Mouse (Mus musculus): Measurements from ENCODE around the gene Igflr1. TPM values are rescaled to one million over a fixed set of nuclear protein-coding genes. Genes with fewer than 3 reads are reported as not detected.

Igflr1 gene
- polyA plus RNA-seq, 1 experiment from 2014 or later: 3.2 TPM

DNA sequence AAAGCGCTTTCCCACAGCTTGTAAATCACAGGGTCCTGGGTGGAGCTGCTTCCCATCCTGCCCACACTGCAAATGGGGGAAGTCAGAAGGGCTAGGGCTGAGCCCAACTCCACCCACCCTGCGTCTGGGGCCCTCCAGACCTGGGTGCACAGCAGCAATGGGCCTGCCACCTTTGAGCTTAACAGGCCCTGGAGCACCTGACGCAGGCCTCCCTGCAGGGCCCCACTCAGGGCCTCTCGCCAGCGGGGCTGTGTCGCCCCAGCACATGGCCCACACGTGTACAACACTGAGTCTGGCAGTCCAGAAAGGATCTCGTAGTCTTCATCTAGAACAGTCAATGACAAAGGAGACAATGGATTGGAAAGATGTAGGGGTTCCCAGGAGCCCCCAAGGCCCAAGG is 14.7 kb downstream of the Igflr1 start:
- peaks cover 100% of the 10 kb centered on the region for H3K36me3 ChIP-seq
- 92% methylated on average over 8 of the region's 8 CpGs for WGBS
- H3K9ac ChIP-seq: no peak overlapping the region

DNA sequence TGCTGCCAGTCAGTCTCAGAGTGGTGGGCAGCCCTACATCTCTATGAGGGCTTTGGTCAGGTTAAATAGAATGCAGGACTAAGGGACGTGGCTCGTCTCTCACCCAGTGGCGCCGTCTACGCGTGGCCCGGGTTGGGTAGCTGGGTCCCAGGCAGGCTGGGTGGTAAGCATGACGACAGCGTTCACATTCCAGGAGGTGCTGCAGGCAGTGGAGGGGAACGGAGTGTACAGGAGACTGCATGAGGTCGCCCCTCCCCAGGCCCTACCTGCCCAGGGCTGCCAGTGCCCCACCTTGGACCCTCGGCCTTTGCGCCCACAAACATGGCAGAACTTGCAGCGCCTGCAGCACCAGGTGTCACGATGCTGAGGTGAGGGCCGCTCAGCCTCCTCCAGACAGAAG is 16.3 kb downstream of the Igflr1 start:
- Histone ChIP-seq H3K4me1 (peaks cover 1% of the 10 kb centered on the region), H3K9me3 (no peaks in the 10 kb centered on the region), H3K27me3 (no peaks in the 10 kb centered on the region), H3K9ac (no peak overlapping the region), H3K36me3 (peaks cover 100% of the 10 kb centered on the region), H3K27ac (no peak overlapping the region), H3K4me3 (no peak overlapping the region), H3K4me2 (replicated peaks) (no peak overlapping the region)
- no peak for ATAC-seq (ENCODE audit: low FRiP score, low read depth)
- WGBS: 94% methylated on average over 16 of the region's 16 CpGs

More for the DNA sequence above, 14.7 kb downstream of the Igflr1 start:
- no peak overlapping the region for H3K4me3 ChIP-seq
- H3K9me3 ChIP-seq: no peaks in the 10 kb centered on the region
- no peak overlapping the region for H3K27ac ChIP-seq
- no peaks in the 10 kb centered on the region for H3K4me1 ChIP-seq
- no peak overlapping the region for H3K4me2 ChIP-seq (replicated peaks)
- H3K27me3 ChIP-seq: no peaks in the 10 kb centered on the region
- no peak for ATAC-seq (ENCODE audit: low FRiP score, low read depth)

DNA sequence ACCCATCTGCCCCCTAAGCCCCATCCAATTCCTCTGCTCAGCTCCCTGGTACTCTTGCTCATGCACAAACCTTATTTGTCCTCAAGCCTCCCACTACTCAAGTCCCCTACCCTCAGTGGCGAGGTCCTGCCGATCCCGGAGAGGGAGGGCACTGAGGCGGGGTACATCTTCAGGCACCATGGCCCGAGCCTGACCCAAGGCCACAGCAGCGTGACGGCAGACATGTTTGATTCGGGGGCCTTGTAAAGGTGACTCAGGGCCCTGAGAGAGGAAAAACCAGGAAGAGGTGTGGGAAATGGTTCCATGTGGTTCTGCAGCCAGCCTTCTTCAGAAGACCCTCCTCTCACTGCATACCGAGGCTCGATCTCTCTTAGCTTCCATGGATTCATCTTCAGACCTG is 19.1 kb downstream of the Igflr1 start:
- H3K4me3 ChIP-seq: no peak overlapping the region
- no peak overlapping the region for H3K9ac ChIP-seq
- H3K9me3 ChIP-seq: no peaks in the 10 kb centered on the region
- WGBS: 94% methylated on average over 10 of the region's 10 CpGs
- peaks cover 13% of the 10 kb centered on the region for H3K4me1 ChIP-seq
- H3K27ac ChIP-seq: no peak overlapping the region
- no peaks in the 10 kb centered on the region for H3K27me3 ChIP-seq
- H3K36me3 ChIP-seq: peaks cover 75% of the 10 kb centered on the region
- H3K4me2 ChIP-seq (replicated peaks): no peak overlapping the region
- ATAC-seq (ENCODE audit: low FRiP score, low read depth): no peak

DNA sequence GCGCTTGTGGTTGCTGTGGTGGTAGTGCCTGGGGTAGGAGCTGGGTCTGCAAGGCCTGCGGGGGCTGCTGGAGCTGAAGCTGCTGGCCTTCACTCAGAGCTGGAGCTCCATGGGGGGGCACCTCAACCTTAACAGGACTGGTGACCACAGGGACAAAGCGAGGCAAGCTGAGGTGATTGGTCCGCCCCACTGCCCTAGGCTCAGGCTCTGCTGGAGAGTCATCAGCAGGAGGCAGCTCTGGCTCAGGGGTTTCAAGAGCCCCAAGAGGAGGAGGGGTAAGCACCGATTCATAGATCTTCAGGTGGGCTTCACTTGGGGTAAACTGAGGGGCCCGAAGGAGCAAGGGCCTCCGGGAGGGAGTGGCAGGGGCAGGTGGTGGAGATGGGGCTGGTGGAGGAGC is 19.9 kb downstream of the Igflr1 start:
- Histone ChIP-seq H3K27me3 (no peaks in the 10 kb centered on the region), H3K4me2 (replicated peaks) (no peak overlapping the region), H3K36me3 (peaks cover 67% of the 10 kb centered on the region), H3K9ac (no peak overlapping the region), H3K4me3 (no peak overlapping the region), H3K9me3 (no peaks in the 10 kb centered on the region), H3K4me1 (peaks cover 20% of the 10 kb centered on the region), H3K27ac (no peak overlapping the region)
- ATAC-seq (ENCODE audit: low FRiP score, low read depth): no peak
- 93% methylated on average over 7 of the region's 7 CpGs for WGBS

DNA sequence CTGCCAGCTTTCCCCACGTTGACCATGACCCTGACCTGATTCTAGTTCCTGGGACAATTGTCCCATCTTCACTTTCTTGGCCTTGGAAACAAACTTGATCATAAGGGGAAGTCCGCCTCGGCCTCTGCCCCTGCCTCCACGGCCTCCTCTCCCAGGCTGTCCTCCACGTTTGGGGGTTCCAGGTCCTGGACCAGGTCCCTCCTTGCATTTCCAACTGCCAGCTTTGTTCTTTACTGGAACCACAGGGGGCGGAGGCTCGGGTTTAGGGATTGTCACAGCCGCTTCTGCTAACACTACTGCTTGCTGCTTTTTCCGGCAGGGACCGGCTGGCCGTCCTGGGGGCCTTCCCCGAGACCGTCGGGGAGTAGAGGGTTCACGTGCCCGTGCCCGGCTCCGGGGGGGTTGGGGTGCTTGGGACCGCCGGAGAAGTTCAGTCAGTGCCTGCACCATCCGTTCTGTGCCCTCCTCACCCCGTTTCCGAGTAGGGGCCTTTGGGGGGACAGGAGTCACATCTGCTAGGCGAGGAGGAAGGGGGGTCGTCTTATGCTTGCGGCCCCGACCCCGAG is 21.3 kb downstream of the Igflr1 start:
- H3K36me3 ChIP-seq: peaks cover 53% of the 10 kb centered on the region
- 90% methylated on average over 28 of the region's 28 CpGs for WGBS
- H3K4me3 ChIP-seq: peak overlapping the region; percentile 97
- H3K27me3 ChIP-seq: no peaks in the 10 kb centered on the region
- no peak overlapping the region for H3K27ac ChIP-seq
- H3K9ac ChIP-seq: peak overlapping the region; percentile 99
- H3K4me1 ChIP-seq: peaks cover 22% of the 10 kb centered on the region
- ATAC-seq (ENCODE audit: low FRiP score, low read depth): no peak
- peak overlapping the region; percentile 96 for H3K4me2 ChIP-seq (replicated peaks)
- no peaks in the 10 kb centered on the region for H3K9me3 ChIP-seq

GRCm38 (mm10) chr7:30587842-30588667 is 22.8 kb downstream of the Igflr1 start:
- WGBS: under 1% methylated on average over 44 of the region's 67 CpGs
- 0 out of 2 replicates have a peak, but pooled peaks cover 2% of the 10 kb centered on the region for H3K27me3 ChIP-seq
- H3K27ac ChIP-seq: peak overlapping the region; percentile 93
- peak; percentile 22 for ATAC-seq (ENCODE audit: low FRiP score, low read depth)
- peak overlapping the region; percentile 96 for H3K4me2 ChIP-seq (replicated peaks)
- peak overlapping the region; percentile 97 for H3K4me3 ChIP-seq
- peak overlapping the region; percentile 99 for H3K9ac ChIP-seq
- H3K9me3 ChIP-seq: no peaks in the 10 kb centered on the region
- peaks cover 38% of the 10 kb centered on the region for H3K36me3 ChIP-seq
- H3K4me1 ChIP-seq: peaks cover 22% of the 10 kb centered on the region

DNA sequence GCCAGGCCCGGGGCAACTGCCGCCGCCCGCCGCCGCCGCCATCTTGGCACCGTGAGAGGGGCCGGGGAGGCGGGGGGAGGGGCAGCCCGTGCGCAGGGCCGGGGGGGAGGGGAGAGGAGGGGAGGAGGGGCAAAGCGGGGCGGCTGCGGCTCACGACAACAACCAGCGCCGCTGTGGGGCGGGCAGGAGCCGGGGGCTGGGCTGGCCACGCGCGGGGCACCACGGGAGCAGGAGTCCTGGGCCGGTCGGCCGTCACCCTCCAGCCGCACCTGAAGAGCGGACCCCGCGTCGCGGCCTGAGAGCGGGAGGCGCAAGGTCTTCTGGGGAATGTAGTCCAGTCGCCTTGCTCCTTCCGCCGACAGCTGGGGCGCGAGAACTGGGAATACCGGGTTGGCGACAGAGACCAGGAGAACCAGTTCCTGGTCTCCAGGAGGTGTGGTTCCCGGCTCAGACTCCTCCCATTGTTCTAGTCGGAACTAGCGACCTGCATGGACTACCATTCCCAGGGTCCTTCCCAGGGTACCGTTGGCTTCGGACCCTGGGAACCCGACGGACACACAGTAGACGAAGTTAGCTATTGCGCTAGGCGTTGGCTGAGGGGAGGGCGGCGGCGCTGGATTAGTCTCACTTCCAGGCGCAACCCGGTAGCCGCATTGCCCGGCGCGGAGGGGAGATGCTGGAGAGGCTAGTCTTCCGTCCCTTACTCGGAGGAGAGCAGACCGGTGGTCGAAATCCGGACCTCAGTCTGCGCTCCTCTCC is 23.6 kb downstream of the Igflr1 start, which contains the start of gene Kmt2b:
Gene Kmt2b, minus strand, starts transcription at position 51 of the 759 bp plus-strand sequence.
- ATAC-seq (ENCODE audit: low FRiP score, low read depth): peak; percentile 96
- H3K36me3 ChIP-seq: peaks cover 30% of the 10 kb centered on the region
- no peaks in the 10 kb centered on the region for H3K9me3 ChIP-seq
- peaks cover 22% of the 10 kb centered on the region for H3K4me1 ChIP-seq
- peak within 1 kb of the TSS; percentile 99 for H3K9ac ChIP-seq
- peak within 1 kb of the TSS; percentile 96 for H3K4me2 ChIP-seq (replicated peaks)
- H3K27me3 ChIP-seq: 0 out of 2 replicates have a peak, but pooled peaks cover 2% of the 10 kb centered on the region
- H3K4me3 ChIP-seq: peak within 1 kb of the TSS; percentile 97
- peak within 1 kb of the TSS; percentile 93 for H3K27ac ChIP-seq
- 2% methylated on average over 59 of the region's 68 CpGs for WGBS

- Histone ChIP-seq H3K27me3 (0 out of 2 replicates have a peak, but pooled peaks cover 5% of the 10 kb centered on the region), H3K27ac (peak overlapping the region; percentile 93), H3K9me3 (no peaks in the 10 kb centered on the region), H3K9ac (peak overlapping the region; percentile 99), H3K4me3 (peak overlapping the region; percentile 97), H3K36me3 (peaks cover 22% of the 10 kb centered on the region), H3K4me2 (replicated peaks) (peak overlapping the region; percentile 76), H3K4me1 (peaks cover 22% of the 10 kb centered on the region)
- ATAC-seq (ENCODE audit: low FRiP score, low read depth): peak; percentile 55
- 24% methylated on average over 40 of the region's 40 CpGs for WGBS
Observed at GRCm38 (mm10) chr7:30589435-30590301, 24.4 kb downstream of the Igflr1 start.

DNA sequence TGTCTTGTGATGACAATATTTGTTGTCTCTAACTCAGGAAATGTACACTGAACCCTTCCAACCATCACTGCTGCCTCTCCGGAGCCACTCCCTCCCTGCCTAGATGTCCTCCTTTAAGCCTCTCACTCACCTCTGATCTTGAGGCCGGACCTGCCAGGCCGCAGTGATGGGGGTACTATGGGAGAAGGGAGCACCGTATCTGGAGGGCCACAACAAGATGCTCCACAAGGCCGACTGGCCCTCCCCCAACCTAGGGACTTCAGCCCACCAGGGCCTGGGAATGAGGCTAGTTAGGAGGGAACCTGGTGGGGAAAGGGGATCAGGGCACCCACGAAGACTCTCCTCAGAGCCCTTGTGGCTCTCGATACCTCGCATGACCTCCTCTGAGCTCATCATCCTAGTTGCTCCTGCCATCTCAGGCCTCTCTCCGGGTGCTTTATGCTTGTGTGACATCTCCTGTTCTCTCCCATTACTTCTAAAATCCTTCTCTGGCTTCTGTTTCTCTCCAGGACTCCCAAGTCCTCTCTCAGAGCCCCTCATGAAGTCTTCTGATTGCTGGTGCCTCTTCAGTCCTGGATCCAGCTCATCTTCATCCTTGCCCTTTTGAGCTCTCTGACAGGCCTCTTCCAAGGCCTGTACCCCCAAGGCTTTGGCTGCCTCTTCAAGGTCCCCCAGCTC is 25.8 kb downstream of the Igflr1 start:
- Histone ChIP-seq H3K4me1 (peaks cover 22% of the 10 kb centered on the region), H3K36me3 (peaks cover 8% of the 10 kb centered on the region), H3K9ac (peak overlapping the region; percentile 45; the same call in 1 of the 2 replicates), H3K4me2 (replicated peaks) (no peak overlapping the region), H3K9me3 (no peaks in the 10 kb centered on the region), H3K27ac (no peak overlapping the region), H3K4me3 (no peak overlapping the region), H3K27me3 (0 out of 2 replicates have a peak, but pooled peaks cover 8% of the 10 kb centered on the region)
- no peak for ATAC-seq (ENCODE audit: low FRiP score, low read depth)
- WGBS: 83% methylated on average over 9 of the region's 9 CpGs

DNA sequence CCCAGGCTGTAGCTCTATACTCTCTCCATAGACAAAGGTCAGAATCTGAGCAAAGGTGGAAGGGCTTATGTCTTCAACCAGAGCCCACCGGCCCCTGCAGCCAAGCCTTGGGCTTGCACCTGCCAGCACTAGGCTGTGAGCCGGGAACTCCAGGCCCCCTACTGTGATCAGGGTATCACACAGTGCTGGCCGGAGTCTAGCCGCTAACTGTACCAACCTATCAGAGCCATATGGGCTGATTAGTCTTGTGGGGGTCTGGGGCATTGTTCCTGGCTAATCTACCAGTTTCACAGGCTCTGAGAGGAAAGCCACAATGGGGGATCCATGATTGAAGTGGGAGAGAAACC is 26.4 kb downstream of the Igflr1 start:
- H3K9ac ChIP-seq: peak overlapping the region; percentile 45; the same call in 1 of the 2 replicates
- H3K9me3 ChIP-seq: no peaks in the 10 kb centered on the region
- no peak overlapping the region for H3K27ac ChIP-seq
- no peak overlapping the region for H3K4me2 ChIP-seq (replicated peaks)
- H3K4me3 ChIP-seq: no peak overlapping the region
- WGBS: 54% methylated on average over 4 of the region's 4 CpGs
- ATAC-seq (ENCODE audit: low FRiP score, low read depth): no peak
- peaks cover 20% of the 10 kb centered on the region for H3K4me1 ChIP-seq
- H3K36me3 ChIP-seq: peaks cover 3% of the 10 kb centered on the region
- H3K27me3 ChIP-seq: 0 out of 2 replicates have a peak, but pooled peaks cover 8% of the 10 kb centered on the region

Measured in limb, embryonic 13.5 days (tissue).